Mouse (Mus musculus) layer of hippocampus, adult 2 months (tissue): ENCODE measurements at regions not wholly inside any gene's neighbourhood (a gene's known extent, or its start where the extent isn't known, plus 50 kb on each side); places are given as distances from the start of the nearest gene placed in this dataset.

Experiments
- DNase-seq, 2 experiments: peaks; one replicate each; pipeline ENCODE4 v3.0.0; 2022; ENCODE audit warnings: low spot score in 2 of 2
- H3K27ac ChIP-seq: fragments of 200-600 bp; 2 replicates; pipeline ENCODE4 v1.8.1; 2022
- H3K4me3 ChIP-seq: fragments of 200-600 bp; 2 replicates; pipeline ENCODE4 v1.8.1; 2022; ENCODE audit warnings: mild to moderate bottlenecking
- CTCF ChIP-seq: fragments of 200-600 bp; conservative IDR thresholded peaks from 2 replicates; pipeline ENCODE4 v1.8.1; 2022; ENCODE audit warnings: antibody characterized with exemption, mild to moderate bottlenecking, moderate library complexity

DNA sequence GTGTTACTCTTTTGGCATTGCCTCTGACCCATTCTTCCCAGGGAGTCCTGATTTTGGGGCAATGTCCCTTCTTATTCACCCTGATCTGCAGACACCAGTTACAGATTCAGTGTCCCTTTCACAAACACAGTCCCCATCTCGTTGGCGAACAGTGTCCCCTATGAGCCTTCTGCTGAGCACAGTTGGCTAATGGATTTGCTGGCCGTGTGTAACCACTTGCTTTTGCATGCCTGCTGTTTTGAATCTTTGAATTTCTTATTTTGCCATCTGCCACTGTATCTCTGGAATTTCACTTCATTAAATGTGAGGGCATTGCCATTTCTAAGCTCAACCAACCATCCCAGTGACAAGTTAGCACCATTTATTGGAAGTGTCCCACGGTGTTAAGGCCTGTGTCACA lies 368.5 kb upstream of the Id4 start:
- Histone ChIP-seq H3K27ac (no peak overlapping the region), H3K4me3 (no peak overlapping the region)
- no peak for DNase-seq
- TF ChIP-seq CTCF, result no peak

DNA sequence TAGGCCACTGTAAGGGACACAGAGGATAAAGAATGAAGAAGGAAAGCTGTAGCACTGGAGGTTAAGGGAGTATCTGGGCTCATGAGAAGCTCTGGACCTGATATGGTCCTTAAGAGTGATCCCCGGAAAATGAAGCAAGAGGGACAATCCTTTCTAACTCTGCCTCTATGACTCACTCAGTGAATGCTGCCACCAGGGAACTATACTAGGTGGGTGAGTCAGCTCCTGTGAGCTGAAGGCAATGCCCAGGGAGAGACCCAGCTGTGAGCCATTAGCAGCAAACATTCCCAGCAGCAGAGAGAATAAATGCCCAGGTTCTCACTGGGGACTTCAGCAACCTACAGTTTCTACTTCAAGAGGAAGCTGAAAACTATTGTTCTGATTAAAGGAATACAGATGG lies 366.7 kb upstream of the Id4 start:
- H3K27ac ChIP-seq, result no peak overlapping the region

DNA sequence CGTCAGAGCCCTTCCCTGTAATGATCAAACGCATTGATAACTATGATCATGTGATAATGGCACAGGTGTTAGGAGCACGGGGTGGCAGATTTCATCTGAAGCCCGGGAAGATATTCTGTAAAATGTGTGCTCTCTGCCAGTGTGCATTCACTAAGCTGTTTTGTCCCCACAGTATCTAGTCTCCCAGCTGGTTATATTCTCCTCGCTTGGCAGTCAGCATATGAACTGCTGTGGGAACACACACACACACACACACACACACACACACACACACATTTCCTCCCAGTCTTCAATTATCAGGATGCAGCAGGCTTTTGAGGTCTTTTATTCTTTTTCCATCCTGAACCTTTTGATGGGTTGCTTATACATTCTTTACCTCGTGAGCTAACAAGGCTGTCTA lies 365.8 kb upstream of the Id4 start:
- no peak for TF ChIP-seq CTCF
- DNase-seq, result peak; percentile 11 to 24
- Histone ChIP-seq H3K27ac (no peak overlapping the region), H3K4me3 (no peak overlapping the region)

More for the DNA sequence above, 366.7 kb upstream of the Id4 start:
- TF ChIP-seq CTCF, result no peak
- no peak overlapping the region for H3K4me3 ChIP-seq
- DNase-seq, result no peak

GRCm38 (mm10) chr13:47896646-47897045 lies 364.4 kb upstream of the Id4 start:
- peak in 1 of 2 experiments; percentile 16 for DNase-seq
- Histone ChIP-seq H3K4me3 (no peak overlapping the region), H3K27ac (no peak overlapping the region)
- TF ChIP-seq CTCF, result no peak

DNA sequence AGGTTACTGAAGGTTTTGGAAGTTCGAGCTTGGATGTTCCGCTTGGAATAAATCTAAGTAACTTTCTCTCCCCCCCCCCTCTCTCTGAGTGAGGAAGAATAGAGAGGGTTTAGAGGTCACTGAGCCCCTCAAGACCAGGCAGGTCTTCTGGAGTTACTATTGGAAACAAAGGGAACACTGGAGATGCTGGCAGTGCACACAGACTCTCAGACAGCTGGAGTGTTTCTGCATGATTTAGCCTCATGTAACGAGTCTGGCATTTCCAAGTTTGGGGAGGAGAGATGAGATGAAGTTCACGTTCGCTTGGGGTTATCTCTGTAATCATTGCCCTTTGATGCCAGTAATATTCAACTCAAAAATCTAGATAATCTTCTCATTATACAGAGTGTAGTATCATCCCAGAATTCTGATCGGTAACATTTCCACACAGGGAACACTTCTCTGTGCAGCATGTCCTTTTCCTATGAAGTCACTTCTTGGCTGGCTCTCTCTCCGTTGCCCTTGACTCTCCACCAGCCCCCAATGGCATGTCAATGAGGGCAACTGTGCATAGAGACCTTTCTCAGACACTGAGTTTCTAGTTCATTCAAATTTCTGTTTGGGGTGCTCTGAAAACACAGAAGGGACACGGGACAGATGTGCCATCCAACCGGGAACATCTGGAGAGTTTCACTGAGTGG lies 351.0 kb upstream of the Id4 start:
- H3K4me3 ChIP-seq, result no peak overlapping the region
- peak overlapping the region; percentile 36; the same call in 1 of the 2 replicates for H3K27ac ChIP-seq
- peak in 1 of 2 experiments; percentile 21 for DNase-seq
- no peak for TF ChIP-seq CTCF

GRCm38 (mm10) chr13:47910531-47910910 lies 350.5 kb upstream of the Id4 start:
- Histone ChIP-seq H3K27ac (peak overlapping the region; percentile 64), H3K4me3 (no peak overlapping the region)
- TF ChIP-seq CTCF, result no peak
- peak in 1 of 2 experiments; percentile 4 for DNase-seq

DNA sequence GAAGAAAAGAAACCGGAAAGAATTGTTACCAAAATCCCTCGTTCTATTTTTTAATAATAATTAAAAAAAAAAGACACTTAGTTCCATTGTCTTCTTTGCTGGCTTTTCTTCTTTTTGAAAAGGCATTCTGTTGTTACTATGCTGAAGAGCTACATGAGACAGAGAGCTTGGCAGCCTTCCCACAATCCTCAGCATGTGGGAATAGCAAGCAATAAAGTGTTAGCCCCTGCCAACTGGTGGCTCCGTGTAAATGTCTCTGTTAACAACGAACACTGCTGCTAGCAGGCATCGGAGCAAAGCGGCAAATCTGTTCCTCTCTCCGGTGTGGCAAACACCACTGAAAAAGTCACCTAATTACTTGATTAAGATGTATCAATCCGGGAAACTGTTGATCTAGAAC lies 344.6 kb upstream of the Id4 start:
- DNase-seq, result peak; percentile 68 to 76
- Histone ChIP-seq H3K4me3 (no peak overlapping the region), H3K27ac (no peak overlapping the region)
- TF ChIP-seq CTCF, result no peak; the same call in 1 of the 2 replicates

GRCm38 (mm10) chr13:47917370-47917769 lies 343.7 kb upstream of the Id4 start:
- no peak for DNase-seq

DNA sequence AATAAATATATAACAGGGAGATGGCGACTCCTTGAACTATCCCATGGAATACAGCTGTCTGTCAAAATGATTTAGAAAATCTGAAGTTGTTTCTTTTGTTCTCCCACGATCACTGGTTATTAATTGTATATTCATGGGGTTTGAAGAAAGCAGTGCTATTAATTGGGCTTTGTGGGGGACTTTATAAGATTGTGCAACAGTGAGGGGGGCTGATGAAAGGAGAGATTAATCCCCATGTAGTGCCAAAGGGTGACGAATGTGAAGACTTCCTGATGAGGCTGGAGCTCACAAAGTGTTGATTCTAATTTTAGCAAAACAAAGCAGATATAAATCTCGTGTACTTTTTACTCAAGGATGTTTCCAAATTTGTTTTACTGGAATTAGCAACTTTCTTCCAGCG lies 340.0 kb upstream of the Id4 start:
- Histone ChIP-seq H3K27ac (no peak overlapping the region), H3K4me3 (no peak overlapping the region)
- DNase-seq, result no peak
- TF ChIP-seq CTCF, result no peak

More at GRCm38 (mm10) chr13:47917370-47917769, 343.7 kb upstream of the Id4 start:
- Histone ChIP-seq H3K27ac (no peak overlapping the region), H3K4me3 (no peak overlapping the region)
- TF ChIP-seq CTCF, result peak; percentile 63

GRCm38 (mm10) chr13:47940696-47941095 lies 320.3 kb upstream of the Id4 start:
- no peak for DNase-seq
- Histone ChIP-seq H3K27ac (no peak overlapping the region), H3K4me3 (no peak overlapping the region)
- TF ChIP-seq CTCF, result no peak

DNA sequence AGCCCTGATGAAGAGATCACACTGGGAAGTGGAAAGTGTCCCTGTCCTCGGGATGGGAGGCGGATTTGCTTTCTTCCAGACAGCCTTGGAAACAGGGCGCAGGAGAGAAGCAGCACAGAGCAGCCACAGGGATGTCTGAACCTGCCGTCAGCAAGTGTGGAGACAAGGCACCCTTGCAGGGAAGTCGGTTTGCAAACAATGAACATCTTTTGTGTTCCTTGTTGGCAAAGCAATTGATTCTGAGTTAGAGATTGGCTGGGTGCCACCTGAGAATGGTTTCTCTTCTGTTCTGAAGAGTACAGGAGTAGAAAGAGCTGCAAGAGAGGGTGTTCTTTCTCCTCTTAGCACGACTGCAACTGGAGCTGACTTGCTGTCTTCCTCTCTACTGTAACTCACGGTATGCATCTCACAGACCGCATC lies 318.6 kb upstream of the Id4 start:
- peak overlapping the region; percentile 17; the same call in 1 of the 2 replicates for H3K4me3 ChIP-seq
- TF ChIP-seq CTCF, result no peak
- DNase-seq, result peak in 1 of 2 experiments; percentile 8
- H3K27ac ChIP-seq, result no peak overlapping the region

GRCm38 (mm10) chr13:47943645-47944044 lies 317.4 kb upstream of the Id4 start:
- DNase-seq, result no peak
- no peak for TF ChIP-seq CTCF
- Histone ChIP-seq H3K4me3 (no peak overlapping the region), H3K27ac (no peak overlapping the region)

DNA sequence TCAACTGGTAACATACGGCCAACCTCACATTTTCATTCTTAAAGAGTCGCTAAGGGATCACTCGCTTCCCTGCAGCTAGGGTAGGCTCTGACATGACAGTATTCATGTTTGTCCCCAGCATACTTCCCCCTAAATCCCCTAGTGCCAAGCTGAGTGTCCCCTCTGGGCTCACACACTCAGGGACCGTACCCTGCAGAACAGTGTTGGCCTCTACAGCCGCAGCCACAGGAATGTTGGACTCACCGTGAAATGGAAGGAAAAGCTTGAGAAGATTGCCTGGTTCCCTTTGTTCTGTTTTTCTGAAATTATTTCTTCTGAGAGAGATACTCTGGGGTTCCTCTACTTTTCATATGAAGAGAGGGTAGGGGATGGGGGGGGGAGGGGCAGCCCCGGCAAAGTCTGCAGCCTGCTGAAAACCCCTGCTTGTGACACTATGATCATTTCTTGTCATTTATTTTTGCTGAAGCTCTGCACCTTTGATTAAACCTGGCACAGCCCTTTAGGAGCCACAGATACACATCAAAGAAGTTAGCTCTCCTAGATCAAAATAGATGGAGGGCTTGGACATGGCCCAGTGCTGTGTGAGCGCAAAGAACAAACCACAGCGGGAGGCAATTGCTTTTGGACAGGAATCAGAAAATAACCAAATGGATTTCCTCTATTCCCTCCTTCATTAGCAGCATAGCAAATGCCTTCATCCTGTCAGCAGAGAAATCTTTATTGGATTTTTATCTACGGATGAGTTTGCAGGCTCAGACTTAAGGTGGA lies 312.7 kb upstream of the Id4 start:
- H3K27ac ChIP-seq, result no peak overlapping the region
- TF ChIP-seq CTCF, result no peak
- H3K4me3 ChIP-seq, result no peak overlapping the region
- DNase-seq, result peak in 1 of 2 experiments; percentile 7

- no peak overlapping the region for H3K27ac ChIP-seq
- no peak for DNase-seq
- no peak for TF ChIP-seq CTCF
- no peak overlapping the region for H3K4me3 ChIP-seq
Observed at GRCm38 (mm10) chr13:47950456-47950855, 310.6 kb upstream of the Id4 start.
